Mouse (Mus musculus) spleen, adult 12 weeks (tissue): ENCODE results near the gene Tapbpl.
"Not testable (repeated sequence)": the region's sequence is repeated elsewhere in the genome, so short reads cannot be mapped to it uniquely, and the experiment has no call there.

Source experiments
- DNase-seq: peaks from one replicate; pipeline ENCODE4 v3.0.0; 2022; ENCODE audit warnings: low spot score

Tapbpl gene

DNA sequence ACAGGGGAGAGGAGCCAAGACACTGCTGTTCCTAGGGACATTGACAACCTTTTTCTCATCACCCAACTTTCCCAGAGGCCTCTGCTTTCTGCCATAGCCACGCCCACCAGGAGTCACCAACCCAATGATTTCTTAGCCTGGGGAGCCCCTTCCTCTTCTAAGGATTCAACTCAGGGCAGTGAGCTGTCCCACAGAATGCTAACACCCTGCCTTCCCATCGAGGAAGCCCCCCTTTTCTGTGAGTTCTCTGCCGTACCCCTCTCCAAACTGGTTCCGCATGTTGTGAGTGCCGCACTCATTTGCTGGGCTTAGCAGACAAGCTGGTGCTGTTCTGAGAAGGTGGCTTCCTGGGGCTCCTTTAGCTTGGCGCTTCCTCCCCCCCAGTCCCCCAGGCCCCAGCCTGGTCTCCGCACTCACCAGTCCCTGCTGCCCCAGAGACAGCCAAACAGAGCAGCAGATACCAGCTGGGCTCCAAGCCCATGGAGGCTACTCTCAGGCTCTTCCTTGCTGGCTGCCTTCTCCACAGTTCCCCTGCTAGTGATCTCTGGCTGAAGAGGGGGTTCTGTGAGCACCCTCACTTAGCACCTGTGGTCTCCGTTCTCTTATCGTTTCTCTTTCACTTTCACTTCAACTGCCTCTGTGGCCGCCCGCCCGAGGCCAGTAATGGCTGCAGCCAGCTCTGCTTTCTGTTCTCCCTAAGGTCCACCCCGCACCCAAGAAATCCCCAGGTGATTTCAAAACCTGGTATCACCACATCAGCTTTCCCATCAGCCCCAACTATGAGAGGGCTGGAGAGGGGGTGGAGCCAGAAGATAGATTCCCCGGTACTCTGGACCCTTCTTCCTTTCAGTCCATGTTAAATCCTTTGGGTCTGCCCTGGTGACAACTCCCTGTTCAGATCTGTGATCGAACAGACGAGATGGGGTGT lies at the start of gene Tapbpl:
Gene Tapbpl, minus strand, starts transcription at position 744 of the 928 bp plus-strand sequence.
- peak; percentile 58 for DNase-seq

DNA sequence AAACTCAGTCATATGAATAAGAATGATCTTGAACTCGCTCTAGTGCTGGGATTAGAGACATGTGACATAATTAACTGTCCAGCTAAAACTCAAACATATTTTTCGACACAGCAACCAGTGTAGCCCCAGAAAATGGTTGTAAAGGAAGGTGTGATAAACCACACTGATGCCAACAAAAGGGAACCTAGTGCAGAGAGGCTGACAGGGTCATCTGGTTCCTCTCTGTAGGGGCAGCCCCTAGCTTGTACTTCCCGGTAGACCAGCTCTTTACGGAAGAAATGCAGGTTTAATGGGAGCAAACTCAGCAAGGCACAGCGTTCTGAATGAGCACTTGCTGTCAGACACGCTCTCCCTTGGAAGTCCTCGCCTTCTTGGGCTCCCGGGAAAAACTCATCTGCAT lies 48.1 kb upstream of the Tapbpl start:
- DNase-seq: no peak

DNA sequence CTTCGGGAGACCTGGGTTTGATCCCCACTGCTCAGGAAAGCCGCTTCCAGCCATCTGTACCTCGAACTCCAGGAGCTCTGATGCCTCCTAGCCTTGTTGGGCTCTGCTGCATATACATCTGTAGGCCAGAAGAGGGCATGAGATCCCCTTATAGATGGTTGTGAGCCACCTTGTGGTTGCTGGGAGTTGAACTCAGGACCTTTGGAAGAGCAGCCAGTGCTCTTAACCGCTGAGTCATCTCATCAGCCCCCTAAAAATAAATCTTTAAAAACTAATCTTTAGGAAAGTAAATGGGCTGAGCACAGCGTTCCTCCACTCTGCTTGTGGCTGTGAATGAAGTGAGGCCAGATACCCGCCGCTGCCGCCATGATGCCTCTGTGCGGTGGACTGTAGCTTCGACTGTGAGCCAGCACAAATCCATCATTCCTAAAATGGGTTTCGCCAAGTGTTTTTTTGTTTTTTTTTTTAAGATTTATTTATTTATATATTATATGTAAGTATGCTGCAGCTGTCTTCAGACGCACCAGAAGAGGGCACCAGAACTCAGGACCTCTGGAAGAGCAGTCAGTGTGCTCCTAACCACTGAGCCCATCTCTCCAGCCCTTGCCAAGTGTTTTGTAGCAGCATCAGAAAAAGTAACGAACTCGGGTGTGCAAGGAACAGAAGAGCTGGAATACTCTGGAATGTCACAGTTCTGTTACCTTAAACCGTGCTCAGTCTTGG lies 43.3 kb upstream of the Tapbpl start:
- DNase-seq: no peak

DNA sequence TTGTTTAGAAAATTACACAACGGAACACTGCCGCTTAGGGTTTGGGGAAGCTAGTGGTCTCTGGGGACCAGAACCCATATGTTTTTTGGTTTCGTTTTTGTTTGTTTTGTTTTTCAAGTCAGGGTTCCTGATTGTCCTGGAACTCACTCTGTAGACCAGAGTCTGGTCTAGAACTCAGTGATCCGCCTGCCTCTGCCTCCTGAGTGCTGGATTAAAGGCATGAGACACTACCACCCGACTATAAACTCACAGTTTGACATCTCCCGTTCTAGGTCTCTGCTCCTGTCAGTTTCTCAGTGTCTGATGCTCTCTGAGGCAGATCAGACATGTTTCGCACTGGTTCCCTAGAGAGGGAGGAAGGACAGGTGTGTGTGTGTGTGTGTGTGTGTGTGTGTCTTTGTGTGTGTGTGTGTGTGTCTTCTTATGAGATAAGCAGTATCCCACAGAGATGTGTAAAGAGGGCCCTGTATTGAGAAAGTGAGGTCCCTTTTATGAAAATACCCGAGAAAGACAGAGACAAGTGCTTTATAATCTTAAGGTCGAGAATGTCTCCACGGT lies 40.6 kb upstream of the Tapbpl start:
- DNase-seq: no peak

DNA sequence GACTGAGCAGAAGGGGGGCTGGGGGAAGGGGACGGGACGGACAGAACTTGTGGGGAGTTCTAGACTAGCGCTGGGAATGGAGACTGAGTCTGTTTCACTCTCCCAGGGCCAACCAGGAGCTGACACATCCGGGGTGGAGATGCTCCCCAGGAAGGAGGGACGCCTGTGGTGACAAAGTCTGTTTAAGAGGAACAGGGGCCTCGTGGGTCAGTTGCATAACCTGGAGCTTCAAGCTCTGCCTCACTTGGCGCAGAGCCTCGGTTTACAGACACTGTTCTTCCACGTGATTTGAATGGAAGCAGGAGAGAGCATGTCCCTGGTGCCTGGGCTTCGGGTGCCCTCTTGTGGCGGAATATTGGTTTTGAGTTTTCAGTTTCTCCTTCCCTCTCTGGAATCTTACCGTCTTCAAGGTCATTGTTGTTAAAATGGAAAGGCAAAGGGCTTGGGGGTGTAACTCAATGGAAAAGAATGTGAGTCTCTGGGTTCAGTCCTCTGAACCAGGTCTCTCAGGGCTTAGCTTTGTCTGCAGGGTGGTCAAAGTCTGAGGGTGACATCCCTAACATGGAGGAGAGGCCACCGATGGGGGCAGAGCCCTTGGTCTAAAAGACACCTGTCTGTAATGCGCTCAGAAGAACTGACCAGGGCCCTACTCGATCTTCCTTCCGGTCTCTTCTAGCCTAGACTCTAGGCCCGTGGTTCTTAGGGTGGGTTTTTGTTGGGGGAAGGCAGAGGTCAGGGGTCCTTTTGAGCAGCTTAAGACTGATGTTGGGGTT lies 40.0 kb upstream of the Tapbpl start:
- peak; percentile 71 for DNase-seq

DNA sequence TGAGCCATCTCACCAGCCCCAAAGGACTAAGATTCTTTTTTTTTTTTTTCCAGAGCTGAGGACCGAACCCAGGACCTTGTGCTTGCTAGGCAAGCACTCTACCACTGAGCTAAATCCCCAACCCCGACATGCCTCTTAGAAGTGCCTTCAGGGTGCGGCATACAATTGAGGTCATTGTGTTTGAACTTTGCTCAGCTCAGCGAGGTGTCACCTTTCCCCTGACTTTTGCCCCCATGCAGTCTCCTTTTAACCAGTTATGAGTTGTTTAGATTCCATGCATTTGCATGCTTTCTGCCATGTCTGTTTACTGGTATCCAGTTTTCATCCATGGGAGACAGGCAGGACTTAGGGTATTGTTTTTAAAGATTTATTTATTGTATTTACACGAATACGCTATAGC lies 37.1 kb upstream of the Tapbpl start:
- DNase-seq: no peak

DNA sequence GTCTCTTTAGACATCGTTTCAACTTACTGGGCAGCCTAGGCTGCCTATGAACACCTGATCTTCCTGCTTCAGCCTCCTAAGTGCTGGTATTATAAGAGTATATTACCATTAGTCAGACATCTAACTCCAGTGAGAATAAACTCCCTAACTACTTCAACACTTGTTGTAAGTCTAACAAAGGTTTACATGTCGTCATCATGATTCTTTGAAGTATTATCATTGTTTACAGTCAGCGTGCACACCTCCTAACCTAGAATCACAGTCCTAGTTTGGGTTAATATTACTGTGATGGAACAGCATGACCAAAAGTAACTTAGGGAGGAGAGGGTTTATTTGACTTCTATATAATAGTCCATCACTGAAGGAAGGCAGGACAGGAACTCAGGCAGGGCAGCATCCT lies 35.8 kb upstream of the Tapbpl start:
- no peak for DNase-seq

DNA sequence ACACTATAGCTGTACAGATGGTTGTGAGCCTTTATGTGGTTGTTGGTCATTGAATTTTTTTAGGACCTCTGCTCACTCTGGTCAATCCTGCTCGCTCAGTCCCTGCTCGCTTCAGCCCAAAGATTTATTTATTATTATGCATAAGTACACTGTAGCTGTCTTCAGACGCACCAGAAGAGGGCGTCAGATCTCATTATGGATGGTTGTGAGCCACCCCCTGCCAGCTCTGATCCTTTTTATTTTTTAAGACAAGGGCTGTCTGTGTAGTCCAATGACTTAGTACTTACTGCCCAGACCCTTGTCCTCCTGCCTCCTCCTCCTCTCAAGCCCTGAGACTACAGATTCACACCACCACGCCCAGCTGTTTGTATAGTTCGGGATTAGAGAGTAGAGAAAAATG lies 34.9 kb upstream of the Tapbpl start:
- not testable (repeated sequence) for DNase-seq

DNA sequence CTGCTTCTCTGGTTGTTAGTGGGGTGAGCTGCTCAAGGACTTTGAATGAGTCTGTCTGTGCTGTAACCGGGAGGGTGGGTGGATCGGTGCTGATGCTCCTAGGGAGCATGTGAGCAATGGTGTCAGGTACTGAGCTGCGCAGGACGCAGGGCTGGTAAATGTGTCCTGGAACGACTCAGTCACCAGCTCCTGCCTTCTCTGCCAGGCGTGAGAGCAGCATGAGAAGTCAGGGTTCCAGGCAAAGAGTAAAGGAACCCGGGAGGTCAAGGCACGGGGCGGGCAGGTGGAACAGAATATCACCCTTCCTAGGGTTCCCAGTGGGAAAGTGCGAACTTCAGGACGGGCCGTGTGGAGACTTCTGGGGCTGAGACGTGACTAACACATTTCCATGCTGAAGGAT lies 34.4 kb upstream of the Tapbpl start:
- no peak for DNase-seq

DNA sequence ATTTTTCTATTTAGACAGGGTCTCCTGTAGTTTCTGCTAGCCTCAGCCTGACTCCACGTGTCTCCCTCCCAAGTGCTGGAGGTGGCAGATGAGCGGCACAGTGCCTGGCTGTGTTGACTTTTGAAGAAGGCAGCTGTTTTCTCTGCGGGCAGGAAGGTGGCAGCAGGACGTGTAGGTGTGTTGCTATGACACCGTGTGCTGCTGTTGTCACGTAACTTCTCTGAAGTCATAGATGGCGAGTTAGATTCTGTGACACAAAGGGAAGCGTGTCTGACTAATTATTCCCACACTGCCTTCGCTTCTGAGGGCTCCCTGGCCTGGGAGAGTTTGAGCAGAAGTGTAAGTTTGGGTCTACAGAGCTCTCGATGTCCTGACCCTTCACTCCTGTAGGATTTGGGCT lies 33.6 kb upstream of the Tapbpl start:
- peak; percentile 26 for DNase-seq

DNA sequence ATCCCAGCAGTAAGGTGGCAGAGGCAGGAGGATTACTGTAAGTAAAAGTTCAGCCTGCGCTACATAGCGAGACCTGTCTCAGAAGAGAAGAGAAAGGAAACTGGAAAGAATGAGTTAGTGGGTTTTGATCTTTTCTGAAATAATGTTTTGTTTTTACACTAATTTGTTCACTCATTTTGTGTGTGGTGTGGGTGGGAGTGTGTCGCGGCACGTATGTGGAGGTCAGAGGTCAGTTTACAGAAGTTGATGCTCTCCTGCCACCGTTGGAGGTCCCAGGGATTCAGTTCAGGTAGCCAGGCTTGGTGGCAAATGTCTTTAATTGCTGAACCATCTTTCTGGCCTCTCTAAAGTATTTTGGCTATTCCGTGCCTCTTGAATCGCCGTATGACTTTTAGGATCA lies 32.6 kb upstream of the Tapbpl start:
- no peak for DNase-seq

DNA sequence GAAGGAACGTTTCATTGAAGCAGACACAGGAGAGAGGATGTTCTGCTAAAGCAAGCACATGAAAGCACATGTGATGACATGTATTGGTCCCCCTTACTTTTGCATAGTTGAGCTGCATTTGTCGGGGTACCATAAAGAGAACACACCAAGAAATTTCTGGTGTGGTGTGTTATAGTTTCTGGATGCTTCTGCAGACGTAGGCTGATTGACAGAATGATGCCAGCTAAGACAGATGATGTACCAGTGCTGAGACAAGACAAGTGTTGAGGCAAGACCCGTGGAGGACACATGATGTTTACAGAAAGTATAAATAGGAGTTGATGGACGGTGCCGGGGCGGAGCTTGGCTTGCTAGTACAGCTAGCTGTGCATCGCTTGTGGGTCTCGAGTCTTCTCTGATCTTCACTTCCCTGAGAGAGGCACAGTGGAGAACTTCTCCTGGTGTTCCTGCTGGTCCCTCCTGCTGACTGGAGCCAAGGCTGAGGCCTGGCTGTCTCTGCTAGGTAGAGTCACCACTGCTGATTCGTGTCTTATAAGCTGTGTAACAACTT lies 28.4 kb upstream of the Tapbpl start:
- no peak for DNase-seq

DNA sequence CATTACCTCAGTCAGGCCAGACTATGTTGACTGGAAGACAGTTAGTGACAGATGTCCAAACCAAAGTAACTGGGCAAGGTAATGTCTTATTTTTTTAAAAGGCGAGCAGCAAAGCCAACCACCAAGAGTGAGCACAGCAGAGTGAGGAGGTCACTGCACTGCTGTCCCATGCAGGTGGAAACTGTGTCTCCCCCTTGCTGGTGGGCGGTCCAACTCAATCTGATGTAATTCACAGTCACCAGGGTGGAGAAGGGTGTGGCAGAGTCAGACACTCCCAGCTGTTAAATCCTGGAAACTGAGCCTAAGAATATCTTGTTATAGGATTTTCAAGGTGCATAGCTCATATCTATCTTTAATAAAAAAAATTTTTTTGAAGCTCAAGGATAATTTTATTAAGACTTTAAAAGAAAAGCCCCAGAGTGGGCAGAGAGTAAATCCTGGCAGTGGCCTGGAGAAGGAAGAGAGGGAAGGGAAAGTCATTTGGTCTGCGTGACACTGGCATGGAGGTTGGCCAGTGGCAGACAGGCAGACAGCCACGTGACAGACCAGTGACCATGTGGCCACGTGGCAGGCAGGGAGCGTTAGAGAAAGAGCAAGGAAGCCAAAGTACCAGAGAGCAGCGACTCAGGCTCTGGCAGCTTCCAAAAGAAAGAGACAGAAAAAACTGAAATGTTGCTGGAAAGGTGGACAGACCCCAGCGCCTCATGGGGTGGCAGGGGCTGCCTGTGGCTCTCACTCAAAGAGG lies 24.7 kb upstream of the Tapbpl start:
- no peak for DNase-seq

DNA sequence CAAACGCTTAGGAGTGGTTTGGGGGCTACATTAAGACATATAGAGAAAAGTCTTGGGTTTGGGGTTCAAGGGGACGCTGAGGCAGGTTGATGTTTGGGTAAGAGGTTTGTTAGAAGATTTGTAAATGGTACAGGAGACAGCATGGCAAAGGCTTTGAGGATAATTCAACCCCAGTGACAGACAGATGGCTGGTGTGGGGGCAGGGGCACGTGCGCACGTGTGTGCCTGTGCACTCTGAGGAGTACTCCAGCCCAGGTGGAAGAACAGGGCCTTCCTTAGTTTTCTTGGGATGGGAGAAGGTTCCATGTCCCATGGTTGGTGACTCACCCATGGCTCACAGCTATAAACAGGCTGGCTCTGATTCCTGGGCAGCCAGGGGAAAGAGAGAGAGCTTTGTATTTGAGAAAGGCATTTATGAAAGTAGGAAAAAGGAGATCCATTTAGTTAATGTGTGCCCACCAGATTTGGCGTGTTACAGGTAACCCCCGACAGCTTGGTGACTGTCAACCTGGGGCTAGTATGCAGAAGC lies 23.9 kb upstream of the Tapbpl start:
- no peak for DNase-seq

DNA sequence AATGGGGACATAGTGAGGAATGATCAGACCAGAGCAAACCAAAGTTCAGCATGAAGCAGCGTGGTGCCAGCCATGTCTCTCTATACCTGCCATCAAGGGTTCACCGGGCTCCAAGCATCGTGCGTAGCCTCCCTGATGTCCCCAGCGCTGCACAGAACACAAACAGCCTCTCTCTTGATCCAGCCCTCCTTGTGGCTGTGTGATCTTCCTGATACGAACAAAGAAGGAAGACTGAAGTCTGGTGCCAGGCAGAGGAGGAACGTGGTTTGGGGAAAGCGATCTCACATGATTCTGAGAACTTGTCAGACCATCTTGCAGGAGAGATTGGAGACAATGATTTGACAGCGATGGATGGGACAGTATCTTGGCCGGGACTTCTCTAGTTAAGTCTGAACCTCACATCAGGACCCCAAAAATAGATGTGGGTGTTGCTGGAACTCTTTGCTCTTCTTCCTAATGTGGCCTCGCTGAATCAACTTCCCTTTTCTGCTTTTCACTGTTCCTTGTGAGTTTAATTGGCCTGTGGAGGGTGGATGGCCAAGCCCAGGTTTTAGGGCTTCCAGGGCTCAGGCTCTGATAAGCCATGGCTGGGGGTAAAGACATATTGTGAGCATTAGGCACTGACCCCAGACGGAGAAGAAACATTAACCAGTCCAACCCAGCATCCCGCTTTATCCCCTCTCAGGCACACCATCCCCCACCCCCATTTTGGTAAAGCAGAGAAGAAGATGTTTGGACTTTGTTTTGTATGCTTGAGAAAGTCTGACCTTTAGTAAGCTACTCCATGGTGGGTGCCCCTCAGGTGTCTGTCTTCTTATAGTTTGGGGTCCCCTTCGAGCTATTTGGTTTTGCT lies 22.4 kb upstream of the Tapbpl start:
- no peak for DNase-seq

DNA sequence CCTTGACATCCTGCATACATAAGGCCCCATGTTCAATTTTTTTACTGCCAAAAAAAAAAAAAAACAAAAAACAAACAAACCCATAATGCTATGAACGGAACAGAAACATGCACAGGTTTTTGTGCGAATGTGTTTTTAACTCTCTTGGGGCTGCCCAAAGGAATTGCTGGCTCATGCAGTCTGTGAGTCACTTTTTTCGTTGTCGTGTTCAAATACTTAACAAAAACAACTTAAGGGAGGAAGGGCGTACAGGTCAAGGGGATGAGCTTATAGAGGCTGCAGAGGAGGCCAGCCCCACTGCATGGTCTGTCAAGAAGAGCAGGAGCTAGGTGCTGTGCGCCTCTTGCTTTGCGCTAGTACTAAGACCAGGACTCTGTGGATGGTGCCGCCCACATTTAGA lies 21.1 kb upstream of the Tapbpl start:
- DNase-seq: no peak

DNA sequence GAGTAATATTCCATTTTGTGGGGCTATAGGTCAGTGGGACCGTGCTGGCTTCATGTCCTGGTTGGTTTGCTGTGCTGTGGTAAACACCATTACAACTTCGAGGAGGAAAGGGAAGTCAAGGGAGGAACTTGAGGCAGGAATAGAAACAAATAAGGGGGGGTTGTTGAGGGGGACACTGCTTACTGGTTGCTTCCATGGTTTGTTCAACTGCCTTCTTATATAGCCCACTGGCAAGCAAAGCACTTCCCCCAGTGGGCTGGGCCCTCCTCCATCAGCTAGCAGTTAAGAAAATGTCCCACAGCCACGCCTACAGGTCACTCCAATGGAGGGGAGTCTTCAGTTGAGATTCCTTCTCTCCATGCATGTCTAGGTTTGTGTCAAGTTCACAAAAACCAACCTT lies 20.6 kb upstream of the Tapbpl start:
- DNase-seq: no peak

DNA sequence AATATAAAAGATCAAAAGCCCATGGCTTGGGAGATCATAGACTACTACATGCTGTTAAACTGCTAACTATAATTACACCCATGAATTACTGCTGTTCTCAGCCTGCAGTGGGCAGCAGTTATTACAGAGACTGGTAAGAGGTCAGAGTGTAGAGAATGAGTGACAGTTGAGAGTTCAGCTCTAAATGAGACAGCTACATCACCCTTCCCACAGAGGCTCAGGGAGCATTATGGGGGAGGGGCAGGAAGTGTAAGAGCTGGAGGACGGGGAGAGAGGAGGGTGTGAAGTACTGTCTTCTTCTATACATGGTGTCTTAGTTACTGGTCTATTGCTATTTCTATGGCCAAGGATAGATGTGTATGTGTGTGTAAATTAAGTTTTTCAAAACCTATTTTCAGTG lies 12.9 kb upstream of the Tapbpl start:
- DNase-seq: no peak

DNA sequence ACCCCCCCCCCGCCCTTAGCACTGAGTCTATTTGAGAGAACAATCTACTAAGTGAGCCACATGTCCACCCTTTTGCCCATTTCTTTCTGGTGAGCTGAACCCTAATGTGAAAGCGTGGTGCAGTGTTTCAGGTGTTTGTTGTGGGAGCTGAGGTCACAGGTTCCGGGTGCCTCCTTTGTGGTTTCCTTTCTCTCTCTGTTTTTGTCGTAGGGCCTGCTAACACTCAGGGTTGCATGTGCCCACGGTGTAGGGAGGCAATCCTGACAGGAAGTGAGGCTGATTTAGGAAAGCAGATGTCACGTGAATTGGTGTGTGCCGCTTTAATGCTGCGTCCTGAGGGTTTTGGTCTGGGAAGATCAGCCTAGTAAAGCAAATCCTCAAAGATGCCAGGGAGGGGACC lies 9.9 kb upstream of the Tapbpl start:
- DNase-seq: no peak

DNA sequence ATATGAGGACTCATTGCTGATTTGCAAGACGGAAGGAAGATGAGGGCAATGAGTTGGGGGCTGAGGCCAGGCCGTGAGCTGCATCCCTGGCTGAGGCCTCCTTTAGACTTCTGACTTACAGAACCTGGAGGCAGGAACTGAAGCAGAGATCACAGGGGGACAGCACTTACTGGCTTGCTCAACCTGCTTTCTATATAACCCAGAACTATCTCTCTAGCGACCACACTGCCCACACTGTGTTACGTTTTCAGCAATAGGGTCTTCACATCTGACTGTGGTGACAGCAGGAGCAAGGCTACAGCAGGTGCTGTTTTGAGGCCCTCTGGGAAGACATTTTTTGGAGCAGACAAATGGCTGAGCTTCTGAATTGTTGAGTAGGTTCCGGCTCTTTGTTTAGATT lies 9.0 kb upstream of the Tapbpl start:
- no peak for DNase-seq
